Mouse (Mus musculus): ENCODE data around the gene Cdh8.

The Cdh8 gene

GRCm38 (mm10) chr8:99415966-99416781 is at the start of gene Cdh8:
Cdh8 (minus strand) TSS chr8:99416471.
- peak; percentile 83 for ATAC-seq (ENCODE audit: insufficient number of reproducible peaks, low FRiP score, low TSS enrichment)

- peak; percentile 40; the same call in 1 of the 2 replicates for ATAC-seq (ENCODE audit: insufficient number of reproducible peaks, low FRiP score, low TSS enrichment)
These were observed 30.2 kb upstream of the Cdh8 start for GRCm38 (mm10) chr8:99446506-99446905.

- ATAC-seq (ENCODE audit: insufficient number of reproducible peaks, low FRiP score, low TSS enrichment), result 0 out of 2 replicates have a peak, but pooled peaks have one; percentile 7
These were observed 9.6 kb upstream of the Cdh8 start for GRCm38 (mm10) chr8:99425901-99426300.

GRCm38 (mm10) chr8:99421516-99421915 is 5.2 kb upstream of the Cdh8 start:
- peak; percentile 77 for ATAC-seq (ENCODE audit: insufficient number of reproducible peaks, low FRiP score, low TSS enrichment)

GRCm38 (mm10) chr8:99419726-99420125 is 3.5 kb upstream of the Cdh8 start:
- ATAC-seq (ENCODE audit: insufficient number of reproducible peaks, low FRiP score, low TSS enrichment), result no peak

- ATAC-seq (ENCODE audit: insufficient number of reproducible peaks, low FRiP score, low TSS enrichment), result no peak
These were observed 1.2 kb upstream of the Cdh8 start for GRCm38 (mm10) chr8:99417456-99417855.

GRCm38 (mm10) chr8:99415076-99415965 is 950 bp downstream of the Cdh8 start:
- peak; percentile 46 for ATAC-seq (ENCODE audit: insufficient number of reproducible peaks, low FRiP score, low TSS enrichment)

- no peak for ATAC-seq (ENCODE audit: insufficient number of reproducible peaks, low FRiP score, low TSS enrichment)
These were observed 1.8 kb downstream of the Cdh8 start for GRCm38 (mm10) chr8:99414483-99414921.

- no peak for ATAC-seq (ENCODE audit: insufficient number of reproducible peaks, low FRiP score, low TSS enrichment)
These were observed 2.3 kb downstream of the Cdh8 start for GRCm38 (mm10) chr8:99413877-99414482.

GRCm38 (mm10) chr8:99393908-99394307 is 22.4 kb downstream of the Cdh8 start:
- peak; percentile 96 for ATAC-seq (ENCODE audit: insufficient number of reproducible peaks, low FRiP score, low TSS enrichment)

GRCm38 (mm10) chr8:99370104-99370503 is 46.2 kb downstream of the Cdh8 start:
- no peak for ATAC-seq (ENCODE audit: insufficient number of reproducible peaks, low FRiP score, low TSS enrichment)

- no peak for ATAC-seq (ENCODE audit: insufficient number of reproducible peaks, low FRiP score, low TSS enrichment)
These were observed 47.1 kb downstream of the Cdh8 start for GRCm38 (mm10) chr8:99369166-99369565.

- peak; percentile 52; the same call in 1 of the 2 replicates for ATAC-seq (ENCODE audit: insufficient number of reproducible peaks, low FRiP score, low TSS enrichment)
These were observed 47.8 kb downstream of the Cdh8 start for GRCm38 (mm10) chr8:99368449-99368848.

GRCm38 (mm10) chr8:99353923-99354322 is 62.3 kb downstream of the Cdh8 start:
- 0 out of 2 replicates have a peak, but pooled peaks have one; percentile 54 for ATAC-seq (ENCODE audit: insufficient number of reproducible peaks, low FRiP score, low TSS enrichment)

- peak; percentile 69 for ATAC-seq (ENCODE audit: insufficient number of reproducible peaks, low FRiP score, low TSS enrichment)
These were observed 63.0 kb downstream of the Cdh8 start for GRCm38 (mm10) chr8:99353221-99353620.

- ATAC-seq (ENCODE audit: insufficient number of reproducible peaks, low FRiP score, low TSS enrichment), result no peak
These were observed 66.8 kb downstream of the Cdh8 start for GRCm38 (mm10) chr8:99349456-99349855.

- ATAC-seq (ENCODE audit: insufficient number of reproducible peaks, low FRiP score, low TSS enrichment), result peak; percentile 65
These were observed 67.7 kb downstream of the Cdh8 start for GRCm38 (mm10) chr8:99348618-99349017.

- no peak for ATAC-seq (ENCODE audit: insufficient number of reproducible peaks, low FRiP score, low TSS enrichment)
These were observed 77.0 kb downstream of the Cdh8 start for GRCm38 (mm10) chr8:99339310-99339709.

- no peak for ATAC-seq (ENCODE audit: insufficient number of reproducible peaks, low FRiP score, low TSS enrichment)
These were observed 88.7 kb downstream of the Cdh8 start for GRCm38 (mm10) chr8:99327559-99327958.

GRCm38 (mm10) chr8:99314561-99314960 is 101.7 kb downstream of the Cdh8 start:
- ATAC-seq (ENCODE audit: insufficient number of reproducible peaks, low FRiP score, low TSS enrichment), result no peak

- ATAC-seq (ENCODE audit: insufficient number of reproducible peaks, low FRiP score, low TSS enrichment), result no peak
These were observed 112.1 kb downstream of the Cdh8 start for GRCm38 (mm10) chr8:99304184-99304583.

Data from cerebellum, adult (tissue).